In the genomic region with DNA sequence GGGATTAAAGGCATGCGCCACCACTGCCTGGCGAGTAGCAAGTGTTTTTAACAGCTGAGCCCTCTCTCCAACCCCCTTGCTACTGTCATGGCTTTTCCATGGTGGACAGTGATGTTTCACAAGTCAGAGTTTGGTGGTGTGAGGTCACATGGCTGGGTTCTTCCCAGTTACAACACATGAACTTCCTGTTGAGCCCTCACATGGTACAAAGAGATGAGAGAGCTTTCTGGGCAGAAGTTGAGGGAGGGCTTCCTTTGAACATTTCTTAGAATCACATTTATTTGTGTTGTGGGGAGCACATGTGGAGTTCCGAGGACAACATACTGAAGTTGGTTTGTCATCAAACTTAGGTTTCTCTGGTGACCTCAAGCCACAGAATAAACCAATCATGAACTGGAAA, we compare ENCODE assay signal across 15 mouse cellular contexts. TPM values are rescaled to one million over a fixed set of nuclear protein-coding genes. Genes with fewer than 3 reads are reported as not detected.
DNase-seq lines count a peak whose midpoint lies in the region; ATAC-seq lines count a peak whose summit lies in the region.
"Had no signal": no experiment of that assay in that cellular context is flagged by ENCODE, and none has a peak within 500 bp of the region (broad histone marks: within the 10 kb centered on the region; RNA-seq: fewer than 3 reads in every experiment).

No protein-coding gene starts in this region.

- peak; percentile 28 to 30 for DNase-seq in lung, adult 18-20 months
- DNase-seq in lung, postnatal 14 days, result no peak
- peak; percentile 29 for DNase-seq in T-cell, adult 2 months (ENCODE audit: low spot score)
- DNase-seq in lung, postnatal 10 days, result peak; percentile 64
- DNase-seq in urinary bladder, adult 18-20 months (ENCODE audit: low spot score in 2 of 2), result no peak
- no peak for DNase-seq in adrenal gland, postnatal 4 days (ENCODE audit: low spot score in 2 of 2)
- DNase-seq in right cerebral cortex, postnatal 36 days (ENCODE audit: low spot score in 2 of 2), result no peak
- DNase-seq: cerebellum, adult 8-10 months; embryo, embryonic 11 days; heart, adult 11 months; kidney, adult 8-10 months; liver, embryonic 13.5 days had no signal

- ATAC-seq in neutrophil, adult 5-6 weeks (ENCODE audit: extremely low read depth, insufficient number of reproducible peaks, low FRiP score, poor library complexity, severe bottlenecking), result peak; percentile 71
- ATAC-seq: hindbrain, postnatal 0 days had no signal

RNA-seq across cellular contexts. Expression of a gene that starts 17.5 kb away (rescaled TPM):
- 1.4 and 2.0 TPM in 2 replicates for total RNA-seq in neutrophil, adult 5-6 weeks (2017)
- 1 to 10 TPM; 6.5 to 7.1 TPM for total RNA-seq in adrenal gland, postnatal 4 days (2021)
- total RNA-seq: megakaryocyte-erythroid progenitor cell, adult 5-6 weeks had no signal

RNA-seq across cellular contexts. Expression of a gene that starts 20.7 kb away (rescaled TPM):
- total RNA-seq in neutrophil, adult 5-6 weeks (2017), result 15.5 and 22.1 TPM in 2 replicates
- 1 to 10 TPM; 2.7 to 2.8 TPM for total RNA-seq in adrenal gland, postnatal 4 days (2021)

Comparison
In these comparisons a context has a peak if more than half of its experiments do, and no peak if none do; other contexts are left out.
1. DNase-seq: peak in lung, adult 18-20 months (2 of 2), T-cell, adult 2 months (single experiment) and lung, postnatal 10 days (single experiment); none in lung, postnatal 14 days (single experiment), urinary bladder, adult 18-20 months (0 of 2), adrenal gland, postnatal 4 days (0 of 2) and right cerebral cortex, postnatal 36 days (0 of 2).